Mouse (Mus musculus) thymus, adult 2 months (tissue): ENCODE data around the gene Ppp1r11. TPM values are rescaled to one million over a fixed set of nuclear protein-coding genes. Genes with fewer than 3 reads are reported as not detected.
A peak's percentile ranks its signal among the peaks of the same experiment; 100 is the strongest.

Experiments used
- DNase-seq: peaks from one replicate; pipeline ENCODE4 v3.0.0; 2021
- H3K27ac ChIP-seq: fragments of 200-500 bp; 2 replicates; pipeline ENCODE4 v1.5.1; 2012; ENCODE audit warnings: low read length, control low read depth; ENCODE audit not compliant: control insufficient read depth, insufficient read depth
- H3K27me3 ChIP-seq: fragments of 200-500 bp; 2 replicates; pipeline ENCODE4 v1.6.1; 2012; ENCODE audit warnings: mild to moderate bottlenecking, low read length, moderate library complexity, mixed read lengths; ENCODE audit not compliant: control insufficient read depth, insufficient read depth
- H3K36me3 ChIP-seq: fragments of 200-500 bp; 2 replicates; pipeline ENCODE4 v1.6.1; 2012; ENCODE audit warnings: mild to moderate bottlenecking, low read length, moderate library complexity; ENCODE audit not compliant: control insufficient read depth, insufficient read depth
- H3K4me1 ChIP-seq: fragments of 200-500 bp; replicated peaks from 2 replicates; pipeline ENCODE4 v1.6.1; 2012; ENCODE audit warnings: low read length; ENCODE audit not compliant: control insufficient read depth, insufficient read depth
- H3K4me3 ChIP-seq: fragments of 200-500 bp; 2 replicates; pipeline ENCODE4 v1.5.1; 2012; ENCODE audit warnings: mild to moderate bottlenecking, low read length, control low read depth, moderate library complexity; ENCODE audit not compliant: control insufficient read depth, insufficient read depth
- CTCF ChIP-seq: fragments of 200-500 bp; IDR thresholded peaks from 2 replicates; pipeline ENCODE4 v1.5.1; 2012; ENCODE audit warnings: mild to moderate bottlenecking, control low read depth, low read length, moderate library complexity, borderline replicate concordance; ENCODE audit not compliant: control insufficient read depth, poor library complexity, insufficient read depth; ENCODE audit errors: extremely low read depth
- POLR2A ChIP-seq: fragments of 200-500 bp; IDR thresholded peaks from 2 replicates; pipeline ENCODE4 v1.6.1; 2012; ENCODE audit warnings: mild to moderate bottlenecking, low read length, control low read depth, moderate library complexity; ENCODE audit not compliant: control insufficient read depth, poor library complexity, insufficient read depth; ENCODE audit errors: extremely low read depth
- WGBS: fragments of 180-500 bp; shearing (Covaris S2); methylation state at CpG from one replicate; pipeline ENCODE4 v1.1.7; 2018; 5-methylcytosine and 5-hydroxymethylcytosine counted together
- polyA plus RNA-seq: library from polyadenylated mRNA; depleted of rRNA; stranded (reverse); fragments of >200 nt; gene quantifications from 2 replicates; pipeline ENCODE4 v1.2.3, GENCODE M21; 2012; rRNA removed

Gene Ppp1r11
- polyA plus RNA-seq, 1 experiment: 82.3 TPM

DNA sequence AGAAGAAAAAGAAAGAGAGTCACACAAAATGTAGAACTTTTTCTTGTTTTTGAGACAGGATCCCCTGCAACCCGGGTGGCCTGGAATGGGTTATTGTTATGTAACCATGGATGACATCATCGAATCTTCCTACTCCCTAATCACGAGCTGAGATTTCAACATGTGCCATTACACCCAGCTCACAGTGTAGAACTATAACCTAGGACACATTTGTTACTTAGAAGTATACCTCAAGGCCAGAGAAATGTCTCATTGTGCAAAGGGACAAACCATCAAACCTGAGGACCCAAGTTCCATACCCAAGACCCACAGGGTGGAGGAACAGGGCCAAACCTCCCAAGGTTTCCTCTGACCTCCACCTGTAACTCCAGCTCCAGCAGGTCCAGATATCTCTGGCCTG is 47.9 kb downstream of the Ppp1r11 start:
- no peaks in the 10 kb centered on the region for H3K27me3 ChIP-seq
- H3K4me1 ChIP-seq: no peaks in the 10 kb centered on the region
- H3K27ac ChIP-seq: no peak overlapping the region
- WGBS: 73% methylated on average over 3 of the region's 3 CpGs
- no peaks in the 10 kb centered on the region for H3K36me3 ChIP-seq
- no peak for DNase-seq
- TF ChIP-seq POLR2A (no peak), CTCF (no peak)
- no peak overlapping the region for H3K4me3 ChIP-seq

- H3K27ac ChIP-seq: no peak overlapping the region
- H3K27me3 ChIP-seq: no peaks in the 10 kb centered on the region
- WGBS: 35% methylated on average over 1 of the region's 1 CpGs
- H3K4me1 ChIP-seq: no peaks in the 10 kb centered on the region
- H3K4me3 ChIP-seq: no peak overlapping the region
- TF ChIP-seq CTCF (no peak), POLR2A (no peak)
- peak; percentile 11 for DNase-seq
- H3K36me3 ChIP-seq: no peaks in the 10 kb centered on the region
Measured at GRCm38 (mm10) chr17:36900691-36901090, 50.9 kb downstream of the Ppp1r11 start.

DNA sequence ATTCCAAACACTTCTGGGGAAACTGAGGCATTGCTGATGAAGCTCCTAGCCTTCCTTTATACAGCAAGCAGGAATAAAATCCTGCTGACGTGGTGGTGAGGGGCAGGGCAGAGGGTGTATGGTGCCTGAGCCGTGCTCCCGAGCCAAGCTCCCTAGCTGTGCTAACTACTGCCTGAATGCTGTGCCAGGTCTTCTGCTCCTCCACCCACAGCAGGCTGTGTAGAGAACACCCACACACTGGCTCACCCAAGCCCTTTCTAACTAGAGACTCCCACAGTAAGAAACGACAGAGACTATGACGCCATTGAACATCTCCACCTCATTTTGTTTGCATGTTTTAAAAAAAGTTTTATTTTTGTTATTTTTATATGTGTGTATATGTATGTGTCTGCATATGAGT is 51.5 kb downstream of the Ppp1r11 start:
- Histone ChIP-seq H3K36me3 (no peaks in the 10 kb centered on the region), H3K27me3 (no peaks in the 10 kb centered on the region), H3K27ac (no peak overlapping the region), H3K4me3 (no peak overlapping the region), H3K4me1 (no peaks in the 10 kb centered on the region)
- DNase-seq: no peak
- TF ChIP-seq CTCF: no peak
- no peak for TF ChIP-seq POLR2A
- 92% methylated on average over 5 of the region's 5 CpGs for WGBS

DNA sequence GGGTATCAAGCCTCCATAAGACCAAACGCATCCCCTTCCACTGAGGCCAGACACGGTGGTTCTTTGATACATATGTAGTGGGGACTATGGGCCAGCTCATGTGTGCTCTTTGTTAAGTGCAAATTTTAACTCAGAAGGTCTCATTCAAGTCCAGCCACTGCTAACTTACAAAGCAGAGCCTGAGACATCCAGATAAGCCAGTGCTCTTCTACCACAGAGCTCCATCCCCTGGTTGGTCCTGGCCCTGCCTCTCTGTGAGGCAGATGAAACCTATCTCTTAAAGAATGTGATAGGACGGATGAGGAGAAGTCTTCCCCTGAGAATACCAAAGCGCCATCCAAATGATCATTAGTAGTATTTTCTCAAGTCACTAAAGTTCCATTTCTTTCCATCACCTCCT is 52.2 kb downstream of the Ppp1r11 start:
- TF ChIP-seq POLR2A: no peak
- TF ChIP-seq CTCF: no peak
- no peaks in the 10 kb centered on the region for H3K27me3 ChIP-seq
- WGBS: 94% methylated on average over 4 of the region's 4 CpGs
- H3K4me1 ChIP-seq: no peaks in the 10 kb centered on the region
- no peak overlapping the region for H3K27ac ChIP-seq
- H3K36me3 ChIP-seq: no peaks in the 10 kb centered on the region
- no peak for DNase-seq
- no peak overlapping the region for H3K4me3 ChIP-seq

Other genes with a start within 250 kb of the Ppp1r11 start
- 0.16 and 0.32 TPM in 2 replicates for gene H2-M10.5, start 178.8 kb downstream of the Ppp1r11 start, polyA plus RNA-seq
- not detected in 2 replicates for gene H2-M10.6, start 139.6 kb downstream of the Ppp1r11 start, polyA plus RNA-seq
- 32.0 and 39.9 TPM in 2 replicates for gene Trim26, start 114.6 kb downstream of the Ppp1r11 start, polyA plus RNA-seq
- 0.13 and 0.30 TPM in 2 replicates for gene Trim15, start 84.5 kb downstream of the Ppp1r11 start, polyA plus RNA-seq
- gene Trim10, start 82.2 kb downstream of the Ppp1r11 start, polyA plus RNA-seq: 0.09 TPM in 1 of 2 replicates, not detected in the other
- 0.38 and 0.71 TPM in 2 replicates for gene Trim40, start 61.6 kb downstream of the Ppp1r11 start, polyA plus RNA-seq
- 0.31 and 0.38 TPM in 2 replicates for gene Trim31, start 53.6 kb downstream of the Ppp1r11 start, polyA plus RNA-seq
- 3.8 and 4.2 TPM in 2 replicates for gene Rnf39, start 8.8 kb downstream of the Ppp1r11 start, polyA plus RNA-seq
- gene Znrd1, start 6.8 kb upstream of the Ppp1r11 start, polyA plus RNA-seq: 54.1 and 58.7 TPM in 2 replicates
- 0.85 and 1.0 TPM in 2 replicates for gene Znrd1as, start 6.9 kb upstream of the Ppp1r11 start, polyA plus RNA-seq
- gene 2410137M14Rik, start 29.5 kb upstream of the Ppp1r11 start, polyA plus RNA-seq: not detected in 2 replicates
- gene H2-M5, start 37.8 kb upstream of the Ppp1r11 start, polyA plus RNA-seq: 0.32 and 0.34 TPM in 2 replicates
- gene Zfp57, start 49.4 kb upstream of the Ppp1r11 start, polyA plus RNA-seq: 0.94 and 1.1 TPM in 2 replicates
- not detected in 2 replicates for gene Mog, start 71.7 kb upstream of the Ppp1r11 start, polyA plus RNA-seq
- gene Gabbr1, start 94.2 kb upstream of the Ppp1r11 start, polyA plus RNA-seq: 124 and 135 TPM in 2 replicates
- not detected in 2 replicates for gene Olfr90, start 136.8 kb upstream of the Ppp1r11 start, polyA plus RNA-seq
- not detected in 2 replicates for gene Olfr91, start 146.5 kb upstream of the Ppp1r11 start, polyA plus RNA-seq
- not detected in 2 replicates for gene Olfr92, start 168.3 kb upstream of the Ppp1r11 start, polyA plus RNA-seq
- 0.09 TPM in 1 of 2 replicates, not detected in the other for gene Olfr93, start 209.8 kb upstream of the Ppp1r11 start, polyA plus RNA-seq
- gene Ubd, start 242.2 kb upstream of the Ppp1r11 start, polyA plus RNA-seq: 34.0 and 39.1 TPM in 2 replicates
- not detected in 2 replicates for gene Olfr94, start 249.3 kb upstream of the Ppp1r11 start, polyA plus RNA-seq